Mouse (Mus musculus) G1E (cell line): ENCODE results near the gene Olfr1338. TPM values are rescaled to one million over a fixed set of nuclear protein-coding genes. Genes with fewer than 3 reads are reported as not detected.

ENCODE experiments used
- ATAC-seq: 2 replicates; pipeline ENCODE4 v1.8.0; 2016; ENCODE audit warnings: mild to moderate bottlenecking; ENCODE audit not compliant: insufficient number of reproducible peaks, poor library complexity, low FRiP score, severe bottlenecking; ENCODE audit errors: extremely low read depth
- DNase-seq: peaks from one replicate; pipeline ENCODE4 v3.0.0; 2012; ENCODE audit warnings: low spot score
- H3K27me3 ChIP-seq: 2 replicates; pipeline ENCODE4 v1.6.1; 2012; ENCODE audit warnings: mild to moderate bottlenecking, low read length, inconsistent platforms; ENCODE audit not compliant: insufficient read depth
- H3K36me3 ChIP-seq: replicated peaks from 2 replicates; pipeline ENCODE3; 2012; ENCODE audit warnings: mild to moderate bottlenecking, inconsistent platforms
- H3K4me1 ChIP-seq: 2 replicates; pipeline ENCODE4 v1.6.1; 2012; ENCODE audit warnings: low read depth, low read length, inconsistent platforms, mixed read lengths; ENCODE audit not compliant: insufficient read depth
- H3K4me3 ChIP-seq: 2 replicates; pipeline ENCODE4 v1.5.1; 2012; ENCODE audit warnings: low read depth, mild to moderate bottlenecking, inconsistent platforms, low read length, moderate library complexity, mixed read lengths
- H3K9me3 ChIP-seq: replicated peaks from 2 replicates; pipeline ENCODE4 v1.6.1; 2012; ENCODE audit warnings: inconsistent platforms
- CTCF ChIP-seq: IDR thresholded peaks from 2 replicates; pipeline ENCODE4 v1.5.1; 2012; ENCODE audit warnings: low read depth, low read length, inconsistent platforms, mixed read lengths
- GATA1 ChIP-seq: IDR thresholded peaks from 2 replicates; pipeline ENCODE4 v1.6.1; 2012; ENCODE audit warnings: borderline replicate concordance, low read length, inconsistent platforms, mixed read lengths
- GATA2 ChIP-seq: IDR thresholded peaks from 2 replicates; pipeline ENCODE4 v1.6.1; 2012; ENCODE audit warnings: low read depth, low read length, inconsistent platforms, borderline replicate concordance
- POLR2AphosphoS5 ChIP-seq: IDR thresholded peaks from 2 replicates; pipeline ENCODE4 v1.6.1; 2012; ENCODE audit warnings: low read depth, low read length, inconsistent platforms; ENCODE audit not compliant: insufficient replicate concordance
- TAL1 ChIP-seq: conservative IDR thresholded peaks from 2 replicates; pipeline ENCODE4 v1.6.1; 2012; ENCODE audit warnings: low read depth, low read length, inconsistent platforms, mixed read lengths
- polyA plus RNA-seq: library from polyadenylated mRNA; stranded (reverse); fragments of >175 nt; gene quantifications from 2 replicates; pipeline ENCODE4 v1.2.3, GENCODE M21; 2012
- total RNA-seq, 2 experiments: library from RNA; stranded (forward) in 1 of 2; stranded (reverse) in 1 of 2; fragments of 200-1000 nt in 1 of 2; fragments of >200 nt in 1 of 2; fragmentation: Nextera tagmentation in 1 of 2; gene quantifications; 2 replicates each; pipeline ENCODE4 v1.2.3; 2014 to 2017

Gene Olfr1338
- total and polyA plus RNA-seq, 3 experiments = not detected

DNA sequence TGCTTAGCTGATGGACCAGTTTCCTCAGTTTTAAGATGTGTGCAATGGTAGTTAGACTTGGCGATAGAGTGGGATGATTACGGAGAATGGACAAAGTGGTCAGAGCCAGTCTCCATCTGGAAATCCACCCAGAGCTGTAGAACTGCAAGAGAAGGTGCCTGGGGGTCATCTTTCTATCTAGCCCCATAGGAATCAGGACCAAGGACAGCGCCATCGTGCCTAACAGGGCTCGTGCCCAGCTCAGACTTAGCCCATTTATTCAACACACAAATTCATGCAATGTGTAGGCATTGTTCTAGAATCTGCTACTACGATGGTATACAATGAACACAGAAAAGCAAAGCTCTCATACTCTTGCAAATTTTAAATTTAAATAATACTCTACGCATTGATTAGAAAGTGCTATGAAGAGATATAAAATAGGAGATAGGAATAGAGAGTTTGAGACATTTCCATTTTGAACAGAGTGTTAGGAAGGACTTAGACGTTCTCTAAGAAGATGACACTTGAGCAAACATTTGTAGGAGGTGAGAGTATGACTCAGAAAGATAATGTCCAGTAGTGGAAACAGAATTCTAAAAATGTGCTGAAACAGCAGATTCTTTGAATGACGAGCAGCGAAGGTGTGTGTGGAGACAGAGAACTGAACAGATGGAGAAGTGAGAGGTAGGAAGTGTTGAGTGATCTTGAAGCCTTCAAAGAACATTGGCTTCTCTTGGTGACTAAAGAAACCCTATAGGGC lies 36.6 kb downstream of the Olfr1338 start:
- H3K27me3 ChIP-seq = no peaks in the 10 kb centered on the region
- TF ChIP-seq TAL1 (no peak), CTCF (no peak), GATA2 (no peak), POLR2AphosphoS5 (no peak), GATA1 (no peak)
- H3K4me3 ChIP-seq = no peak overlapping the region
- DNase-seq = peak; percentile 5
- ATAC-seq = no peak
- no peaks in the 10 kb centered on the region for H3K4me1 ChIP-seq
- no peaks in the 10 kb centered on the region for H3K9me3 ChIP-seq
- H3K36me3 ChIP-seq = no peaks in the 10 kb centered on the region

DNA sequence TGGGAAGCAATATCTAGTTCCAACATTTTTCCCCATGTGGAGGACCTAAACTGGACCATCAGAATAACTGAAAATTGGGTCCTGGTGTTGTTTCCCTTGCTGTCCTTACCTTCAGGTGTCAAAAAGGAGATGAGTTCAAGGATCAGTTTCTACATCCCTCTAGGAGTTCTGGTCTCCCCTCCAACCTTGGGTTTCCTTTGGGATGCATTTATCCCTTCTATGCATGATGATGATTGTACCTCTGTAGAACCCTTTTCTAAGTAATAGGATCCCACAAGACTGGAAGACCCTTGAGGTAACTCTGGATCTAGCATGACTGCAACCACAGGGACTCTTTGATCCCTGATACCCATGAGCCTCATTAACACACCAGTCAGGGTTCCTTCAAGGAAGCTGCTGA lies 38.7 kb downstream of the Olfr1338 start, which contains the start of gene Olfr1340:
Gene Olfr1340, plus strand, starts transcription at position 301 of the 400 bp plus-strand sequence.
- no peak for TF ChIP-seq GATA1
- TF ChIP-seq TAL1 = no peak
- TF ChIP-seq POLR2AphosphoS5 = no peak
- TF ChIP-seq CTCF = no peak
- no peak for TF ChIP-seq GATA2
- H3K36me3 ChIP-seq = no peaks in the 10 kb centered on the region
- H3K4me1 ChIP-seq = no peaks in the 10 kb centered on the region
- no peak for ATAC-seq
- no peak for DNase-seq
- H3K27me3 ChIP-seq = no peaks in the 10 kb centered on the region
- H3K4me3 ChIP-seq = no peak within 1 kb of the TSS
- no peaks in the 10 kb centered on the region for H3K9me3 ChIP-seq

DNA sequence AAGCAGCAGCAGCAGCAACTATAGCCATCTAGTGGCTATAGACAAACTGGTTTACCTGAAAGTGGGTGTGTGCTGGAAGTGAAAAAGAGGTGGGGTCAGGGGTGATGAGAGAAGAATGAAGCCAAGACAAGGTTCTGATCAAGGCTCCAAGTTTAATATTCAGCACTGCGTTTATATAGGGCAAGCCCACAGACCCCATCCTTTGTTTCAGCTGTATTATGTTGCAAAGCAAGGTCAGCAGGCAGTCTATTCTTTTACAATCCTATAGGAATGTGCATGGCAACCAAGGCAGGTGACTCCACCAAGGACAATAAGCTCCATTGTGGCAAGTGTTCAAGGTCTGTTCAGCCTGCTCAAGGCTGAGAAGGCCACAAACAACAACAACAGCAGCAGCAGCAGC lies 46.9 kb downstream of the Olfr1338 start:
- Histone ChIP-seq H3K4me3 (no peak overlapping the region), H3K9me3 (no peaks in the 10 kb centered on the region), H3K36me3 (no peaks in the 10 kb centered on the region), H3K4me1 (no peaks in the 10 kb centered on the region), H3K27me3 (peaks cover 14% of the 10 kb centered on the region; the same call in 1 of the 2 replicates)
- no peak for DNase-seq
- TF ChIP-seq CTCF (no peak), GATA2 (no peak), POLR2AphosphoS5 (no peak), GATA1 (no peak), TAL1 (no peak)
- no peak for ATAC-seq

DNA sequence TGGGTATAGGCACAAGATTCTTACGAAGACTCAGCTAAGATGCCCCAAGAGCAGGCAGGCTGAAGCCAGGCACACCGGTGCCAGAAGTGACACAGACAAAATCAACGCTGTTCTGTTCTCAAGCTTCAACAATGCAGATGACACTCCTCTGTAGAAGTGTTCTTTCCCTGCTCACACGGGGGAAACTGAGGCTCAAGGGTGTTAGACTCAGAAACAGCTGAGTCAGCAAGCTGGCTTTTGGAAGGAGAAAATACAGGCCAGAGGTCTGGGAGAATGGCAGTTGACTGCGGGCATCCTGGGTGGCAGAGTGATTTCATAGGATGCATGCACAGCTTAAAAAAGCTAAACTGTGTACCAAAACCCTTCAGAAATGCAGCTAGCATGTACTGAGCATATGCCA lies 50.5 kb downstream of the Olfr1338 start:
- TF ChIP-seq CTCF = no peak
- no peak for TF ChIP-seq GATA1
- no peak for TF ChIP-seq TAL1
- no peak for TF ChIP-seq POLR2AphosphoS5
- TF ChIP-seq GATA2 = no peak
- H3K4me1 ChIP-seq = no peaks in the 10 kb centered on the region
- no peak for ATAC-seq
- DNase-seq = no peak
- H3K27me3 ChIP-seq = peaks cover 8% of the 10 kb centered on the region; the same call in 1 of the 2 replicates
- no peaks in the 10 kb centered on the region for H3K36me3 ChIP-seq
- no peak overlapping the region for H3K4me3 ChIP-seq
- H3K9me3 ChIP-seq = no peaks in the 10 kb centered on the region

DNA sequence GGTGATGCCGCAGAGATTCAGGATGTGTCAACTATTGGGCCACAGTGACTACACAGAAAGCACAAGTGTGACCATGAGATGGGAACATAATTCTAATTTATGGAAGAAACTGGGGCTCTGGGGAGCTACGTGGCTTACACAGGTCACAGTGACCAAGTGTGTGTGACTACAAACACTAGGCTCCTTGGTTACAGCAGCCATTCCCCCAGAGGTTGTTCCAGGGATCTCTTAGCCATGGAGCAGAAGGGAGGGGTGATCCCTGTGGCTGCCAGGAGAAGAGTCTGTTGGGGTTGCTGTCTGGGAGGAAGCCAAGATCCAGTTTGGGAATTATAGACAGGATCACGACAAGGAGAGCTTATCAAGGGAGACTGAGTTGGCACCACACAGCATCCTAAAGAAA lies 55.3 kb downstream of the Olfr1338 start, which contains the start of gene Olfr1341:
Gene Olfr1341, plus strand, starts transcription at position 301 of the 400 bp plus-strand sequence.
- H3K27me3 ChIP-seq = peaks cover 4% of the 10 kb centered on the region; the same call in 1 of the 2 replicates
- H3K4me1 ChIP-seq = no peaks in the 10 kb centered on the region
- no peaks in the 10 kb centered on the region for H3K9me3 ChIP-seq
- no peak within 1 kb of the TSS for H3K4me3 ChIP-seq
- TF ChIP-seq GATA2 (no peak), TAL1 (no peak), POLR2AphosphoS5 (no peak)
- no peaks in the 10 kb centered on the region for H3K36me3 ChIP-seq
- no peak for DNase-seq
- no peak for ATAC-seq

Other genes with a start within 250 kb of the Olfr1338 start
- gene 2610528J11Rik, start 231.7 kb downstream of the Olfr1338 start, total RNA-seq (2014; fragmentation: Nextera tagmentation) = not detected in 2 replicates
- gene 2610528J11Rik, start 231.7 kb downstream of the Olfr1338 start, total RNA-seq (2017) = not detected in 2 replicates
- gene 2610528J11Rik, start 231.7 kb downstream of the Olfr1338 start, polyA plus RNA-seq = not detected in 2 replicates
- gene Tmem125, start 214.7 kb downstream of the Olfr1338 start, total RNA-seq (2014; fragmentation: Nextera tagmentation) = not detected in 2 replicates
- 0.22 TPM in 1 of 2 replicates, not detected in the other for gene Tmem125, start 214.7 kb downstream of the Olfr1338 start, total RNA-seq (2017)
- gene Tmem125, start 214.7 kb downstream of the Olfr1338 start, polyA plus RNA-seq = not detected in 2 replicates
- not detected in 2 replicates for gene Cfap57, start 138.0 kb downstream of the Olfr1338 start, total RNA-seq (2014; fragmentation: Nextera tagmentation)
- 0.05 TPM in 1 of 2 replicates, not detected in the other for gene Cfap57, start 138.0 kb downstream of the Olfr1338 start, total RNA-seq (2017)
- gene Cfap57, start 138.0 kb downstream of the Olfr1338 start, polyA plus RNA-seq = not detected in 2 replicates
- 116 and 153 TPM in 2 replicates for gene Ebna1bp2, start 137.9 kb downstream of the Olfr1338 start, total RNA-seq (2014; fragmentation: Nextera tagmentation)
- 116 and 127 TPM in 2 replicates for gene Ebna1bp2, start 137.9 kb downstream of the Olfr1338 start, total RNA-seq (2017)
- 25.0 and 41.7 TPM in 2 replicates for gene Ebna1bp2, start 137.9 kb downstream of the Olfr1338 start, polyA plus RNA-seq
- gene Olfr62, start 99.8 kb downstream of the Olfr1338 start, total RNA-seq (2014; fragmentation: Nextera tagmentation) = not detected in 2 replicates
- 0.11 TPM in 1 of 2 replicates, not detected in the other for gene Olfr62, start 99.8 kb downstream of the Olfr1338 start, total RNA-seq (2017)
- not detected in 2 replicates for gene Olfr62, start 99.8 kb downstream of the Olfr1338 start, polyA plus RNA-seq
- not detected in 2 replicates for gene Olfr1342, start 66.0 kb downstream of the Olfr1338 start, total RNA-seq (2014; fragmentation: Nextera tagmentation)
- gene Olfr1342, start 66.0 kb downstream of the Olfr1338 start, total RNA-seq (2017) = 0.11 TPM in 1 of 2 replicates, not detected in the other
- not detected in 2 replicates for gene Olfr1342, start 66.0 kb downstream of the Olfr1338 start, polyA plus RNA-seq
- gene Olfr1341, start 55.2 kb downstream of the Olfr1338 start, total RNA-seq (2014; fragmentation: Nextera tagmentation) = not detected in 2 replicates
- gene Olfr1341, start 55.2 kb downstream of the Olfr1338 start, total RNA-seq (2017) = 0.12 and 0.16 TPM in 2 replicates
- not detected in 2 replicates for gene Olfr1341, start 55.2 kb downstream of the Olfr1338 start, polyA plus RNA-seq
- gene Olfr1340, start 38.6 kb downstream of the Olfr1338 start, total RNA-seq (2014; fragmentation: Nextera tagmentation) = not detected in 2 replicates
- gene Olfr1340, start 38.6 kb downstream of the Olfr1338 start, total RNA-seq (2017) = 0.05 TPM in 1 of 2 replicates, not detected in the other
- not detected in 2 replicates for gene Olfr1340, start 38.6 kb downstream of the Olfr1338 start, polyA plus RNA-seq
- gene Olfr1339, start 26.6 kb downstream of the Olfr1338 start, total RNA-seq (2014; fragmentation: Nextera tagmentation) = not detected in 2 replicates
- 0.06 and 0.11 TPM in 2 replicates for gene Olfr1339, start 26.6 kb downstream of the Olfr1338 start, total RNA-seq (2017)
- not detected in 2 replicates for gene Olfr1339, start 26.6 kb downstream of the Olfr1338 start, polyA plus RNA-seq
- gene Olfr1337, start 23.8 kb upstream of the Olfr1338 start, total RNA-seq (2014; fragmentation: Nextera tagmentation) = not detected in 2 replicates
- gene Olfr1337, start 23.8 kb upstream of the Olfr1338 start, total RNA-seq (2017) = 0.22 TPM in 1 of 2 replicates, not detected in the other
- not detected in 2 replicates for gene Olfr1337, start 23.8 kb upstream of the Olfr1338 start, polyA plus RNA-seq
- not detected in 2 replicates for gene Olfr1335, start 51.2 kb upstream of the Olfr1338 start, total RNA-seq (2014; fragmentation: Nextera tagmentation)
- 0.22 TPM in 1 of 2 replicates, not detected in the other for gene Olfr1335, start 51.2 kb upstream of the Olfr1338 start, total RNA-seq (2017)
- gene Olfr1335, start 51.2 kb upstream of the Olfr1338 start, polyA plus RNA-seq = not detected in 2 replicates
- not detected in 2 replicates for gene Olfr1333, start 77.5 kb upstream of the Olfr1338 start, total RNA-seq (2014; fragmentation: Nextera tagmentation)
- gene Olfr1333, start 77.5 kb upstream of the Olfr1338 start, total RNA-seq (2017) = 0.06 and 0.44 TPM in 2 replicates
- gene Olfr1333, start 77.5 kb upstream of the Olfr1338 start, polyA plus RNA-seq = not detected in 2 replicates
- gene Olfr1331, start 105.9 kb upstream of the Olfr1338 start, total RNA-seq (2014; fragmentation: Nextera tagmentation) = not detected in 2 replicates
- 0.12 and 0.22 TPM in 2 replicates for gene Olfr1331, start 105.9 kb upstream of the Olfr1338 start, total RNA-seq (2017)
- not detected in 2 replicates for gene Olfr1331, start 105.9 kb upstream of the Olfr1338 start, polyA plus RNA-seq
- not detected in 2 replicates for gene Olfr1330, start 129.9 kb upstream of the Olfr1338 start, total RNA-seq (2014; fragmentation: Nextera tagmentation)
- 0.05 TPM in 1 of 2 replicates, not detected in the other for gene Olfr1330, start 129.9 kb upstream of the Olfr1338 start, total RNA-seq (2017)
- gene Olfr1330, start 129.9 kb upstream of the Olfr1338 start, polyA plus RNA-seq = not detected in 2 replicates
- gene Olfr1329, start 158.7 kb upstream of the Olfr1338 start, total RNA-seq (2014; fragmentation: Nextera tagmentation) = not detected in 2 replicates
- gene Olfr1329, start 158.7 kb upstream of the Olfr1338 start, total RNA-seq (2017) = 0.11 TPM in 1 of 2 replicates, not detected in the other
- gene Olfr1329, start 158.7 kb upstream of the Olfr1338 start, polyA plus RNA-seq = not detected in 2 replicates
- not detected in 2 replicates for gene Olfr1328, start 179.9 kb upstream of the Olfr1338 start, total RNA-seq (2014; fragmentation: Nextera tagmentation)
- gene Olfr1328, start 179.9 kb upstream of the Olfr1338 start, total RNA-seq (2017) = 0.06 and 0.11 TPM in 2 replicates
- not detected in 2 replicates for gene Olfr1328, start 179.9 kb upstream of the Olfr1338 start, polyA plus RNA-seq
- gene Lao1, start 202.8 kb upstream of the Olfr1338 start, total RNA-seq (2014; fragmentation: Nextera tagmentation) = not detected in 2 replicates
- 0.06 TPM in 1 of 2 replicates, not detected in the other for gene Lao1, start 202.8 kb upstream of the Olfr1338 start, total RNA-seq (2017)
- gene Lao1, start 202.8 kb upstream of the Olfr1338 start, polyA plus RNA-seq = not detected in 2 replicates